Mouse (Mus musculus) CH12.LX (cell line): Measurements from ENCODE around the gene Mdp1. TPM values are rescaled to one million over a fixed set of nuclear protein-coding genes. Genes with fewer than 3 reads are reported as not detected.

Experiments used
- DNase-seq: peaks from one replicate; pipeline ENCODE4 v3.0.0-alpha.2; 2013; ENCODE audit errors: extremely low read depth
- H3K27ac ChIP-seq: 2 replicates; pipeline ENCODE4 v1.5.1; 2012; ENCODE audit warnings: low read depth, mild to moderate bottlenecking, control low read depth, moderate library complexity; ENCODE audit not compliant: insufficient read depth
- H3K27me3 ChIP-seq: replicated peaks from 2 replicates; pipeline ENCODE3; 2012; ENCODE audit warnings: inconsistent platforms
- H3K36me3 ChIP-seq, 2 experiments: replicated peaks in 1 of 2; 2 replicates each; pipeline versions ENCODE3 to v1.6.1; 2012; ENCODE audit warnings: inconsistent platforms in 1 of 2, low read length in 1 of 2, mild to moderate bottlenecking in 1 of 2, mixed read lengths in 1 of 2, moderate library complexity in 1 of 2; ENCODE audit not compliant: control insufficient read depth in 1 of 2, insufficient read depth in 1 of 2
- H3K4me1 ChIP-seq, 2 experiments: 2 replicates each; pipeline ENCODE4 v1.6.1; 2012; ENCODE audit warnings: inconsistent platforms in 1 of 2, moderate library complexity in 1 of 2; ENCODE audit not compliant: insufficient read depth in 2 of 2, control insufficient read depth in 1 of 2
- H3K4me2 ChIP-seq: 2 replicates; pipeline ENCODE4 v1.6.1; 2012; ENCODE audit warnings: low read depth, mild to moderate bottlenecking, control low read depth; ENCODE audit not compliant: poor library complexity, insufficient read depth, severe bottlenecking
- H3K4me3 ChIP-seq, 3 experiments: fragments of 150-350 bp in 1 of 3; sonication (generic) in 1 of 3; replicated peaks in 1 of 3; 2 replicates each; pipeline versions ENCODE3 to v1.5.1; 2011 to 2012; ENCODE audit warnings: low read depth in 2 of 3, low read length in 2 of 3, mild to moderate bottlenecking in 2 of 3, moderate library complexity in 2 of 3, control low read depth in 1 of 3, improper control_type of control experiment in 1 of 3, inconsistent platforms in 1 of 3, mixed read lengths in 1 of 3; ENCODE audit not compliant: poor library complexity in 1 of 3
- H3K79me2 ChIP-seq: replicated peaks from 2 replicates; pipeline ENCODE4 v1.6.1; 2012; ENCODE audit warnings: mild to moderate bottlenecking, moderate library complexity; ENCODE audit not compliant: control insufficient read depth, poor library complexity, insufficient read depth, severe bottlenecking; ENCODE audit errors: extremely low read depth
- H3K9ac ChIP-seq: 2 replicates; pipeline ENCODE4 v1.6.1; 2012; ENCODE audit warnings: low read depth, mild to moderate bottlenecking, control low read depth, moderate library complexity; ENCODE audit not compliant: insufficient read depth
- H3K9me3 ChIP-seq: replicated peaks from 2 replicates; pipeline ENCODE3; 2012; ENCODE audit warnings: low read length, inconsistent platforms, mixed read lengths
- BHLHE40 ChIP-seq: IDR thresholded peaks from 2 replicates; pipeline ENCODE4 v1.6.1; 2011; ENCODE audit warnings: mild to moderate bottlenecking, low read depth, low read length, improper control_type of control experiment
- CHD1 ChIP-seq: IDR thresholded peaks from 2 replicates; pipeline ENCODE4 v1.6.1; 2012; ENCODE audit warnings: low read depth, low read length, improper control_type of control experiment, inconsistent platforms
- CHD2 ChIP-seq: IDR thresholded peaks from 2 replicates; pipeline ENCODE4 v1.6.1; 2011; ENCODE audit warnings: low read length, improper control_type of control experiment
- CTCF ChIP-seq, 2 experiments: IDR thresholded peaks in 1 of 2; conservative IDR thresholded peaks in 1 of 2; 2 replicates each; pipeline ENCODE4 v1.5.1; 2011 to 2012; ENCODE audit warnings: low read depth in 2 of 2, low read length in 2 of 2, improper control_type of control experiment in 1 of 2, inconsistent platforms in 1 of 2, mild to moderate bottlenecking in 1 of 2, moderate library complexity in 1 of 2
- ELF1 ChIP-seq: IDR thresholded peaks from 2 replicates; pipeline ENCODE4 v1.6.1; 2014; ENCODE audit warnings: low read depth, mild to moderate bottlenecking, inconsistent platforms, low read length, improper control_type of control experiment
- ETS1 ChIP-seq: conservative IDR thresholded peaks from 2 replicates; pipeline ENCODE4 v1.6.1; 2012; ENCODE audit warnings: low read depth, mild to moderate bottlenecking, inconsistent platforms, low read length, improper control_type of control experiment, moderate library complexity
- HCFC1 ChIP-seq: IDR thresholded peaks from 2 replicates; pipeline ENCODE4 v1.6.1; 2012; ENCODE audit warnings: low read depth, mild to moderate bottlenecking, inconsistent platforms, low read length, improper control_type of control experiment
- IRF4 ChIP-seq: IDR thresholded peaks from 2 replicates; pipeline ENCODE4 v1.6.1; 2014; ENCODE audit warnings: low read depth, mild to moderate bottlenecking, inconsistent platforms, low read length, improper control_type of control experiment
- JUN ChIP-seq: IDR thresholded peaks from 2 replicates; pipeline ENCODE4 v1.6.1; 2011; ENCODE audit warnings: low read depth, mild to moderate bottlenecking, low read length, improper control_type of control experiment, moderate library complexity; ENCODE audit not compliant: insufficient read depth
- JUND ChIP-seq: conservative IDR thresholded peaks from 2 replicates; pipeline ENCODE4 v1.6.1; 2011; ENCODE audit warnings: low read depth, low read length, improper control_type of control experiment
- KAT2A ChIP-seq: IDR thresholded peaks from 2 replicates; pipeline ENCODE4 v1.6.1; 2012; ENCODE audit warnings: low read length, improper control_type of control experiment, inconsistent platforms; ENCODE audit not compliant: insufficient replicate concordance
- MAX ChIP-seq: IDR thresholded peaks from 2 replicates; pipeline ENCODE4 v1.6.1; 2011; ENCODE audit warnings: low read length, improper control_type of control experiment
- MAZ ChIP-seq: IDR thresholded peaks from 2 replicates; pipeline ENCODE4 v1.6.1; 2012; ENCODE audit warnings: low read depth, mild to moderate bottlenecking, inconsistent platforms, low read length, improper control_type of control experiment, moderate library complexity
- MXI1 ChIP-seq: IDR thresholded peaks from 2 replicates; pipeline ENCODE4 v1.6.1; 2011; ENCODE audit warnings: mild to moderate bottlenecking, low read depth, low read length, improper control_type of control experiment
- MYC ChIP-seq: IDR thresholded peaks from 2 replicates; pipeline ENCODE4 v1.6.1; 2011; ENCODE audit warnings: low read depth, mild to moderate bottlenecking, improper control_type of control experiment, low read length
- NELFE ChIP-seq: IDR thresholded peaks from 2 replicates; pipeline ENCODE4 v1.6.1; 2011; ENCODE audit warnings: low read depth, low read length, improper control_type of control experiment
- PAX5 ChIP-seq: IDR thresholded peaks from 2 replicates; pipeline ENCODE4 v1.6.1; 2012; ENCODE audit warnings: low read length, inconsistent platforms, mixed read lengths
- POLR2A ChIP-seq: IDR thresholded peaks from 2 replicates; pipeline ENCODE4 v1.6.1; 2011; ENCODE audit warnings: low read depth, mild to moderate bottlenecking, improper control_type of control experiment, low read length
- POLR2AphosphoS2 ChIP-seq: IDR thresholded peaks from 2 replicates; pipeline ENCODE4 v1.6.1; 2011; ENCODE audit warnings: low read depth, low read length, improper control_type of control experiment
- RAD21 ChIP-seq: IDR thresholded peaks from 2 replicates; pipeline ENCODE4 v1.6.1; 2011; ENCODE audit warnings: low read depth, mild to moderate bottlenecking, low read length, improper control_type of control experiment, moderate library complexity
- RCOR1 ChIP-seq: conservative IDR thresholded peaks from 2 replicates; pipeline ENCODE4 v1.6.1; 2012; ENCODE audit warnings: low read depth, mild to moderate bottlenecking, inconsistent platforms, low read length, improper control_type of control experiment
- SMC3 ChIP-seq: IDR thresholded peaks from 2 replicates; pipeline ENCODE4 v1.6.1; 2011; ENCODE audit warnings: low read depth, low read length, improper control_type of control experiment
- TBP ChIP-seq: conservative IDR thresholded peaks from 2 replicates; pipeline ENCODE4 v1.6.1; 2011; ENCODE audit warnings: low read depth, low read length, improper control_type of control experiment
- TCF12 ChIP-seq: IDR thresholded peaks from 2 replicates; pipeline ENCODE4 v1.6.1; 2014; ENCODE audit warnings: low read depth, mild to moderate bottlenecking, inconsistent platforms, low read length, improper control_type of control experiment
- UBTF ChIP-seq: IDR thresholded peaks from 2 replicates; pipeline ENCODE4 v1.6.1; 2012; ENCODE audit warnings: low read depth, mild to moderate bottlenecking, inconsistent platforms, low read length, improper control_type of control experiment, moderate library complexity
- USF1 ChIP-seq: IDR thresholded peaks from 2 replicates; pipeline ENCODE4 v1.6.1; 2014; ENCODE audit warnings: low read depth, mild to moderate bottlenecking, inconsistent platforms, low read length, improper control_type of control experiment
- USF2 ChIP-seq: conservative IDR thresholded peaks from 2 replicates; pipeline ENCODE4 v1.6.1; 2011; ENCODE audit warnings: low read depth, low read length, improper control_type of control experiment
- ZC3H11A ChIP-seq: IDR thresholded peaks from 2 replicates; pipeline ENCODE4 v1.6.1; 2012; ENCODE audit warnings: low read depth, mild to moderate bottlenecking, inconsistent platforms, low read length, improper control_type of control experiment
- ZMIZ1 ChIP-seq: IDR thresholded peaks from 2 replicates; pipeline ENCODE4 v1.6.1; 2012; ENCODE audit warnings: low read depth, mild to moderate bottlenecking, inconsistent platforms, low read length, improper control_type of control experiment
- ZNF384 ChIP-seq: IDR thresholded peaks from 2 replicates; pipeline ENCODE4 v1.6.1; 2012; ENCODE audit warnings: low read depth, low read length, improper control_type of control experiment, inconsistent platforms
- dilution Hi-C: fragments of 300-500 bp; cut with MboI; formaldehyde crosslinking; loops from 2 replicates; pipeline ENCODE4 v1.14.3; 2020; ENCODE audit warnings: low sequenced_read_pairs; ENCODE audit not compliant: extremely low pct_unique_long_range_greater_than_20kb, extremely low pct_ligation_motif_present
- in situ Hi-C: fragments of 300-500 bp; cut with MboI; formaldehyde crosslinking; loops from 3 replicates; pipeline ENCODE4 v1.14.3; 2019; ENCODE audit warnings: low sequenced_read_pairs, low pct_ligation_motif_present, low pct_unique_long_range_greater_than_20kb, mixed read lengths
- polyA plus RNA-seq: library from polyadenylated mRNA; unstranded; fragments of >175 nt; gene quantifications from 2 replicates; pipeline ENCODE4 v1.2.1, GENCODE M21; 2012; ENCODE audit warnings: low read depth; ENCODE audit not compliant: insufficient read length
- total RNA-seq, 2 experiments: library from RNA; depleted of rRNA; stranded (reverse); fragments of 300-350 nt in 1 of 2; fragments of >200 nt in 1 of 2; gene quantifications; 2 replicates each; pipeline ENCODE4 v1.2.3; 2012 to 2014

The Mdp1 gene
- total and polyA plus RNA-seq, 3 experiments = 23.4 to 30.9 (median 25.6) TPM

GRCm38 (mm10) chr14:55649884-55650283 is 10.4 kb downstream of the Mdp1 start, which contains the start of gene Tssk4:
Gene Tssk4 (plus strand): TSS chr14:55650184.
- Histone ChIP-seq H3K9ac (no peak within 1 kb of the TSS), H3K4me3 (no peak within 1 kb of the TSS), H3K4me1 (peaks cover 4 to 15% of the 10 kb centered on the region in 2 experiments; a peak in 2 of 4 replicates), H3K27ac (no peak within 1 kb of the TSS), H3K79me2 (peaks cover 7% of the 10 kb centered on the region), H3K27me3 (no peaks in the 10 kb centered on the region), H3K4me2 (no peak within 1 kb of the TSS), H3K9me3 (no peaks in the 10 kb centered on the region), H3K36me3 (peaks cover 3 to 19% of the 10 kb centered on the region in 2 experiments)
- TF ChIP-seq HCFC1 (no peak), NELFE (no peak), MAX (no peak), JUND (no peak), MXI1 (no peak), CHD1 (no peak), POLR2AphosphoS2 (no peak), CHD2 (no peak), JUN (no peak), PAX5 (no peak), IRF4 (no peak), SMC3 (no peak), ETS1 (no peak)
- DNase-seq = no peak
- dilution Hi-C loops = no loop called here
- in situ Hi-C loops = no loop called here

DNA sequence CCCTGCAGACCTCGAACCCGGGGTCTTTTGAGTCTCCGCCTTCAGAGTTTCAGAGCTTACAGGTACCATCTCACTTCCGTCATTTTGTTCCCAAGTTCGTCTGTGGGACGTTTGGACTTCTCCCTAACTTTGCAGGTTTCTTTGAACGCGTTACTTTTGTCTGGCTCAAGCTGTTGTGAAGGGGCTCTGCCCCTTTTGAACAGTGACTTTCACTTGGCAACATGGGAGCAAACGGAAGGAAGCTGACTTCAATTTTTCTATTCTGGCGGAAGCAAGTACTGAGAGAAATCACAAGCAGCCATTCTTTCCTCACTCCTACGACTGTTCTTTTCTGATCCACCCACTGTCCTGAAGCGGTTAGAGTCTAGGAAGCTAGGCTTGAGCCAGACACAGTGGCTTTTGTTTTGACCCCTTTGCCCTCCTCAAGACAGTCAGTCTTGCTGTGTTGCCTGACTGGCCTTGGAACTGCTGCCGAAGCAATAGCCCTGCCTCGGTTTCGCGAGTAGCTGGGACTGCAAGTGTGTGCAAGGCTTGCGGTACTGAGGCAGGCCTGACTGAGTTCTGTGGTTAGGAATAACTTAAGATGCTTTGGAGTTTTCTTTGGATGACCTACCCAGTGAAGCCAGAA is 15.9 kb downstream of the Mdp1 start:
- no peaks in the 10 kb centered on the region for H3K9me3 ChIP-seq
- H3K79me2 ChIP-seq = peaks cover 38% of the 10 kb centered on the region
- peak; percentile 33 for DNase-seq
- no peaks in the 10 kb centered on the region for H3K27me3 ChIP-seq
- peaks cover 22 to 42% of the 10 kb centered on the region in 2 experiments for H3K36me3 ChIP-seq
- peak overlapping the region; percentile 94 for H3K4me2 ChIP-seq
- TF ChIP-seq MYC (0 out of 2 replicates have a peak, but pooled peaks have one; percentile 9), ZC3H11A (no peak), RAD21 (no peak), CTCF (conservative IDR thresholded peaks at IDR 0.05 in 1 of 2, IDR thresholded peaks at IDR 0.05 in 1 of 2; ENCODE audit: low read depth in 2 of 2, low read length in 2 of 2) (no peak), JUN (no peak), TCF12 (no peak), ELF1 (0 out of 2 replicates have a peak, but pooled peaks have one; percentile 7), POLR2A (peak; percentile 29; the same call in 1 of the 2 replicates), ETS1 (no peak), UBTF (no peak), TBP (0 out of 2 replicates have a peak, but pooled peaks have one; percentile 30), USF2 (no peak), BHLHE40 (no peak), ZMIZ1 (no peak), USF1 (no peak), POLR2AphosphoS2 (no peak), RCOR1 (no peak), MAZ (no peak), MXI1 (no peak), JUND (no peak), KAT2A (no peak), MAX (no peak), NELFE (no peak), ZNF384 (no peak)
- TF ChIP-seq, all 38 proteins: peak for 4
- dilution Hi-C loops = no loop called here
- in situ Hi-C loops = no loop called here
- Histone ChIP-seq H3K27ac (no peak overlapping the region; the same call in 1 of the 2 replicates), H3K9ac (peak overlapping the region; percentile 74), H3K4me1 (peaks cover 4 to 44% of the 10 kb centered on the region in 2 experiments; a peak in 2 of 4 replicates), H3K4me3 (peak overlapping the region; percentile 77 to 96 (median 93))
